Mouse (Mus musculus) limb, embryonic 14.5 days (tissue): ENCODE results near the gene Fam129a. TPM values are rescaled to one million over a fixed set of nuclear protein-coding genes. Genes with fewer than 3 reads are reported as not detected.

ENCODE experiments used
- ATAC-seq: fragments of 200-750 bp; cut with Nextera tagmentation; 2 replicates; pipeline ENCODE4 v1.8.0; 2017; ENCODE audit warnings: low read depth, moderate number of reproducible peaks, moderate TSS enrichment; ENCODE audit not compliant: low FRiP score
- DNase-seq: peaks from one replicate; pipeline ENCODE4 v3.0.0-alpha.2; 2015; ENCODE audit warnings: low spot score
- H3K27ac ChIP-seq: fragments of 300-500 bp; sonication (generic); replicated peaks from 2 replicates; pipeline ENCODE4 v1.5.1; 2014; ENCODE audit warnings: low read depth, mild to moderate bottlenecking, low read length, moderate library complexity, mixed read lengths
- H3K27me3 ChIP-seq: fragments of 300-500 bp; sonication (generic); 2 replicates; pipeline ENCODE4 v1.6.1; 2014; ENCODE audit warnings: low read length, mixed read lengths; ENCODE audit not compliant: control insufficient read depth, insufficient read depth
- H3K36me3 ChIP-seq: fragments of 300-500 bp; sonication (generic); 2 replicates; pipeline ENCODE4 v1.6.1; 2014; ENCODE audit warnings: mild to moderate bottlenecking, low read length, moderate library complexity, mixed read lengths; ENCODE audit not compliant: control insufficient read depth, insufficient read depth
- H3K4me1 ChIP-seq: fragments of 300-500 bp; sonication (generic); 2 replicates; pipeline ENCODE4 v1.6.1; 2014; ENCODE audit warnings: antibody characterized with exemption, low read length, mixed read lengths; ENCODE audit not compliant: control insufficient read depth, insufficient read depth
- H3K4me2 ChIP-seq: fragments of 300-500 bp; sonication (generic); replicated peaks from 2 replicates; pipeline ENCODE4 v1.6.1; 2014; ENCODE audit warnings: low read depth, mild to moderate bottlenecking, low read length, moderate library complexity; ENCODE audit not compliant: severe bottlenecking
- H3K4me3 ChIP-seq: fragments of 300-500 bp; sonication (generic); replicated peaks from 2 replicates; pipeline ENCODE4 v1.5.1; 2014; ENCODE audit warnings: low read length
- H3K9ac ChIP-seq: fragments of 300-500 bp; sonication (generic); 2 replicates; pipeline ENCODE4 v1.6.1; 2014; ENCODE audit warnings: mild to moderate bottlenecking, low read depth, low read length, moderate library complexity; ENCODE audit not compliant: severe bottlenecking
- H3K9me3 ChIP-seq: fragments of 300-500 bp; sonication (generic); 2 replicates; pipeline ENCODE4 v1.6.1; 2016; ENCODE audit warnings: low read length; ENCODE audit not compliant: control insufficient read depth
- POLR2A ChIP-seq: fragments of 200-500 bp; IDR thresholded peaks from 2 replicates; pipeline ENCODE4 v1.8.0; 2012; ENCODE audit warnings: inconsistent platforms, mild to moderate bottlenecking, moderate library complexity, borderline replicate concordance; ENCODE audit not compliant: insufficient read depth, insufficient read length; ENCODE audit errors: extremely low read depth
- WGBS: fragments of 180-500 bp; shearing (Covaris S2); extraction: QIAGEN DNeasy Blood & Tissue Kit; methylation state at CpG from one replicate; pipeline ENCODE4 v1.1.7; 2014; 5-methylcytosine and 5-hydroxymethylcytosine counted together
- polyA plus RNA-seq, 2 experiments: library from polyadenylated mRNA; depleted of rRNA in 1 of 2; stranded (reverse) in 1 of 2; unstranded in 1 of 2; fragments of >200 nt; fragmentation: Nextera tagmentation in 1 of 2; extraction: Ambion mirVana in 1 of 2; gene quantifications; 2 replicates each; pipeline versions ENCODE4 v1.2.1 to v1.2.3; 2012 to 2014

The Fam129a gene
- polyA plus RNA-seq, 2 experiments: 11.1 to 14.7 TPM

GRCm38 (mm10) chr1:151657042-151657605 lies 86.1 kb downstream of the Fam129a start:
- ATAC-seq (no peak), DNase-seq (no peak)
- Histone ChIP-seq H3K27ac (no peak overlapping the region), H3K9me3 (no peaks in the 10 kb centered on the region), H3K4me1 (no peaks in the 10 kb centered on the region), H3K36me3 (no peaks in the 10 kb centered on the region), H3K9ac (no peak overlapping the region), H3K27me3 (no peaks in the 10 kb centered on the region), H3K4me2 (no peak overlapping the region), H3K4me3 (no peak overlapping the region)
- WGBS: 45% methylated on average over 7 of the region's 7 CpGs
- TF ChIP-seq POLR2A: no peak

- H3K27me3 ChIP-seq: no peaks in the 10 kb centered on the region
- no peak for TF ChIP-seq POLR2A
- no peak overlapping the region for H3K9ac ChIP-seq
- no peaks in the 10 kb centered on the region for H3K36me3 ChIP-seq
- DNase-seq (no peak), ATAC-seq (no peak)
- no peak overlapping the region for H3K27ac ChIP-seq
- H3K4me3 ChIP-seq: no peak overlapping the region
- no peaks in the 10 kb centered on the region for H3K4me1 ChIP-seq
- H3K9me3 ChIP-seq: no peaks in the 10 kb centered on the region
- WGBS: 85% methylated on average over 19 of the region's 19 CpGs
- H3K4me2 ChIP-seq: no peak overlapping the region
Observed at GRCm38 (mm10) chr1:151658291-151658830, 87.4 kb downstream of the Fam129a start.

GRCm38 (mm10) chr1:151659636-151660035 lies 88.7 kb downstream of the Fam129a start:
- WGBS: 75% methylated on average over 8 of the region's 8 CpGs
- DNase-seq (no peak), ATAC-seq (no peak)
- TF ChIP-seq POLR2A: no peak
- no peaks in the 10 kb centered on the region for H3K4me1 ChIP-seq
- no peaks in the 10 kb centered on the region for H3K27me3 ChIP-seq
- H3K36me3 ChIP-seq: no peaks in the 10 kb centered on the region
- no peak overlapping the region for H3K4me3 ChIP-seq
- no peak overlapping the region for H3K27ac ChIP-seq
- no peaks in the 10 kb centered on the region for H3K9me3 ChIP-seq
- H3K4me2 ChIP-seq: no peak overlapping the region
- no peak overlapping the region for H3K9ac ChIP-seq

GRCm38 (mm10) chr1:151660251-151660650 lies 89.3 kb downstream of the Fam129a start:
- H3K27me3 ChIP-seq: no peaks in the 10 kb centered on the region
- H3K4me3 ChIP-seq: no peak overlapping the region
- no peak overlapping the region for H3K4me2 ChIP-seq
- H3K9ac ChIP-seq: no peak overlapping the region
- no peak for TF ChIP-seq POLR2A
- no peaks in the 10 kb centered on the region for H3K36me3 ChIP-seq
- no peak for ATAC-seq
- H3K27ac ChIP-seq: no peak overlapping the region
- DNase-seq: no peak
- WGBS: 72% methylated on average over 4 of the region's 4 CpGs
- no peaks in the 10 kb centered on the region for H3K9me3 ChIP-seq
- H3K4me1 ChIP-seq: no peaks in the 10 kb centered on the region

GRCm38 (mm10) chr1:151660883-151661282 lies 89.9 kb downstream of the Fam129a start:
- Histone ChIP-seq H3K4me1 (no peaks in the 10 kb centered on the region), H3K4me3 (no peak overlapping the region), H3K4me2 (no peak overlapping the region), H3K36me3 (no peaks in the 10 kb centered on the region), H3K27me3 (no peaks in the 10 kb centered on the region), H3K9ac (no peak overlapping the region), H3K9me3 (no peaks in the 10 kb centered on the region), H3K27ac (no peak overlapping the region)
- DNase-seq: no peak
- no peak for ATAC-seq
- 87% methylated on average over 6 of the region's 6 CpGs for WGBS
- no peak for TF ChIP-seq POLR2A
